Comparison of ENCODE assay signal across 20 mouse cellular contexts in genomic region chr3:147163540-147163939, GRCm38 (mm10).
DNase-seq lines count a peak whose midpoint lies in the region; ATAC-seq and TF ChIP-seq lines count a peak whose summit lies in the region.
"Had no signal": no experiment of that assay in that cellular context is flagged by ENCODE, and none has a peak within 500 bp of the region (broad histone marks: within the 10 kb centered on the region; RNA-seq: fewer than 3 reads in every experiment).

No protein-coding gene starts in this region.

- H3K4me2 ChIP-seq in hindbrain, embryonic 14.5 days (replicated peaks), result no peak overlapping the region
- no peak overlapping the region for H3K4me2 ChIP-seq in hindbrain, postnatal 0 days (ENCODE audit: low read depth, low read length)
- no peak overlapping the region for H3K4me2 ChIP-seq in neural tube, embryonic 14.5 days (ENCODE audit: low read depth, low read length)
- H3K4me2 ChIP-seq in stomach, postnatal 0 days (replicated peaks; ENCODE audit: low read depth), result no peak overlapping the region
- H3K4me2 ChIP-seq: embryonic facial prominence, embryonic 15.5 days; heart, embryonic 12.5 days had no signal

- 77% methylated on average over 5 of the region's 5 CpGs for WGBS in hindbrain, embryonic 14.5 days
- 73% methylated on average over 5 of the region's 5 CpGs for WGBS in hindbrain, postnatal 0 days
- WGBS in neural tube, embryonic 14.5 days, result 70% methylated on average over 5 of the region's 5 CpGs
- 55% methylated on average over 5 of the region's 5 CpGs for WGBS in stomach, postnatal 0 days

- DNase-seq in gastrocnemius, adult 2 months, result no peak
- no peak for DNase-seq in gastrocnemius, postnatal 36 days
- no peak for DNase-seq in hindbrain, embryonic 14.5 days (ENCODE audit: low spot score)
- DNase-seq in hindbrain, postnatal 0 days (ENCODE audit: low spot score), result no peak
- DNase-seq in stomach, postnatal 0 days (ENCODE audit: low spot score), result no peak
- DNase-seq in adrenal gland, adult 18-20 months (ENCODE audit: low spot score in 2 of 2), result no peak
- DNase-seq: B cell, adult 2 months; cerebellum, adult 11 months; cerebellum, adult 8-10 months; embryo, embryonic 11 days; heart, adult 2 months; heart, postnatal 36 days had no signal

- peak; percentile 65; the same call in 1 of the 2 replicates for ATAC-seq in hindbrain, embryonic 14.5 days (ENCODE audit: low FRiP score)
- no peak for ATAC-seq in hindbrain, postnatal 0 days
- peak; percentile 73; the same call in 1 of the 2 replicates for ATAC-seq in neural tube, embryonic 14.5 days (ENCODE audit: low read depth)
- no peak; the same call in 1 of the 2 replicates for ATAC-seq in stomach, postnatal 0 days (ENCODE audit: low FRiP score, low TSS enrichment)
- ATAC-seq: CD4-positive, CD25-positive, alpha-beta regulatory T cell, adult 4 months; forebrain, embryonic 14.5 days had no signal

- no peak for TF ChIP-seq CTCF in gastrocnemius, adult 2 months (IDR thresholded peaks at IDR 0.05)
- no peak for TF ChIP-seq CTCF in hindbrain, postnatal 0 days (IDR thresholded peaks at IDR 0.05; ENCODE audit: low read depth)
- TF ChIP-seq CTCF in stomach, postnatal 0 days (IDR thresholded peaks at IDR 0.05; ENCODE audit: low read depth), result no peak

- H3K4me3 ChIP-seq in gastrocnemius, adult 2 months, result peak overlapping the region; percentile 38
- no peak overlapping the region for H3K4me3 ChIP-seq in hindbrain, embryonic 14.5 days (replicated peaks; ENCODE audit: low read length)
- H3K4me3 ChIP-seq in hindbrain, postnatal 0 days (ENCODE audit: low read length), result no peak overlapping the region
- no peak overlapping the region for H3K4me3 ChIP-seq in neural tube, embryonic 14.5 days (ENCODE audit: low read depth, low read length)
- H3K4me3 ChIP-seq in stomach, postnatal 0 days (ENCODE audit: low read depth, low read length), result no peak overlapping the region
- H3K4me3 ChIP-seq: embryonic facial prominence, embryonic 15.5 days; erythroblast, embryonic 14.5 days; forebrain, embryonic 10.5 days; heart, adult 2 months; heart, embryonic 12.5 days had no signal

- no peaks in the 10 kb centered on the region for H3K27me3 ChIP-seq in hindbrain, embryonic 14.5 days (ENCODE audit: control insufficient read depth, insufficient read depth, low read length)
- H3K27me3 ChIP-seq in hindbrain, postnatal 0 days (ENCODE audit: insufficient read depth, low read length), result no peaks in the 10 kb centered on the region
- no peaks in the 10 kb centered on the region for H3K27me3 ChIP-seq in neural tube, embryonic 14.5 days (ENCODE audit: control insufficient read depth, insufficient read depth, low read length)
- no peaks in the 10 kb centered on the region for H3K27me3 ChIP-seq in stomach, postnatal 0 days (ENCODE audit: control insufficient read depth, insufficient read depth, low read length)
- H3K27me3 ChIP-seq: embryonic facial prominence, embryonic 15.5 days; heart, embryonic 12.5 days had no signal

- intact Hi-C loops in gastrocnemius, adult 2 months (cut with DNase I), result no loop called here
- intact Hi-C loops in gastrocnemius, postnatal 36 days (cut with DNase I), result no loop called here

- TF ChIP-seq EP300 in stomach, postnatal 0 days (optimal IDR thresholded peaks at IDR 0.05), result no peak

- no peaks in the 10 kb centered on the region for H3K36me3 ChIP-seq in hindbrain, embryonic 14.5 days (replicated peaks; ENCODE audit: control insufficient read depth, insufficient read depth)
- no peaks in the 10 kb centered on the region for H3K36me3 ChIP-seq in hindbrain, postnatal 0 days (ENCODE audit: insufficient read depth, low read length)
- no peaks in the 10 kb centered on the region for H3K36me3 ChIP-seq in neural tube, embryonic 14.5 days (ENCODE audit: control insufficient read depth, insufficient read depth, low read length)
- H3K36me3 ChIP-seq in stomach, postnatal 0 days (ENCODE audit: control insufficient read depth, insufficient read depth, low read length), result no peaks in the 10 kb centered on the region
- H3K36me3 ChIP-seq: embryonic facial prominence, embryonic 15.5 days; forebrain, embryonic 10.5 days; G1E; heart, embryonic 12.5 days had no signal

- no peak overlapping the region for H3K9ac ChIP-seq in hindbrain, embryonic 14.5 days
- H3K9ac ChIP-seq in hindbrain, postnatal 0 days (replicated peaks; ENCODE audit: low read length), result no peak overlapping the region
- no peak overlapping the region for H3K9ac ChIP-seq in neural tube, embryonic 14.5 days (replicated peaks; ENCODE audit: low read depth, low read length)
- H3K9ac ChIP-seq in stomach, postnatal 0 days (ENCODE audit: low read length), result no peak overlapping the region
- H3K9ac ChIP-seq: embryonic facial prominence, embryonic 15.5 days; heart, embryonic 12.5 days had no signal

- no peaks in the 10 kb centered on the region for H3K9me3 ChIP-seq in hindbrain, embryonic 14.5 days (ENCODE audit: control insufficient read depth, low read length)
- no peaks in the 10 kb centered on the region for H3K9me3 ChIP-seq in hindbrain, postnatal 0 days (ENCODE audit: low read length)
- no peaks in the 10 kb centered on the region for H3K9me3 ChIP-seq in neural tube, embryonic 14.5 days (ENCODE audit: control insufficient read depth, low read length)
- H3K9me3 ChIP-seq in stomach, postnatal 0 days (ENCODE audit: control insufficient read depth, low read length), result no peaks in the 10 kb centered on the region
- H3K9me3 ChIP-seq: embryonic facial prominence, embryonic 15.5 days; forebrain, embryonic 10.5 days; heart, embryonic 12.5 days had no signal

- H3K27ac ChIP-seq in gastrocnemius, adult 2 months, result peak overlapping the region; percentile 73
- 0 out of 2 replicates have a peak overlapping the region, but pooled peaks have one; percentile 64 for H3K27ac ChIP-seq in hindbrain, embryonic 14.5 days
- no peak overlapping the region for H3K27ac ChIP-seq in hindbrain, postnatal 0 days
- no peak overlapping the region; the same call in 1 of the 2 replicates for H3K27ac ChIP-seq in neural tube, embryonic 14.5 days (ENCODE audit: low read depth, low read length)
- H3K27ac ChIP-seq in stomach, postnatal 0 days (replicated peaks), result peak overlapping the region; percentile 20; the same call in 1 of the 2 replicates
- H3K27ac ChIP-seq: embryonic facial prominence, embryonic 15.5 days; forebrain, embryonic 10.5 days; heart, adult 2 months had no signal

- peaks cover 5% of the 10 kb centered on the region; the same call in 1 of the 2 replicates for H3K4me1 ChIP-seq in hindbrain, embryonic 14.5 days (replicated peaks; ENCODE audit: control insufficient read depth, insufficient read depth, low read length)
- H3K4me1 ChIP-seq in hindbrain, postnatal 0 days (ENCODE audit: insufficient read depth, low read length), result no peaks in the 10 kb centered on the region
- H3K4me1 ChIP-seq in neural tube, embryonic 14.5 days (ENCODE audit: control insufficient read depth, insufficient read depth, low read length), result no peaks in the 10 kb centered on the region
- H3K4me1 ChIP-seq in stomach, postnatal 0 days (replicated peaks; ENCODE audit: control insufficient read depth, insufficient read depth), result no peaks in the 10 kb centered on the region
- H3K4me1 ChIP-seq: embryonic facial prominence, embryonic 15.5 days had no signal

Comparison
In these comparisons a context has a peak if more than half of its experiments do, and no peak if none do; other contexts are left out.
1. H3K27ac ChIP-seq: peak in gastrocnemius, adult 2 months (single experiment), hindbrain, embryonic 14.5 days (single experiment) and stomach, postnatal 0 days (single experiment); none in hindbrain, postnatal 0 days (single experiment) and neural tube, embryonic 14.5 days (single experiment).
2. ATAC-seq: peak in hindbrain, embryonic 14.5 days (single experiment) and neural tube, embryonic 14.5 days (single experiment); none in hindbrain, postnatal 0 days (single experiment) and stomach, postnatal 0 days (single experiment).